Mouse (Mus musculus) cerebellum, adult 9-11 months (tissue): ENCODE data around the gene Ptgfrn.

ENCODE experiments used
- DNase-seq: peaks from one replicate; pipeline ENCODE4 v3.0.0; 2022

Ptgfrn gene

DNA sequence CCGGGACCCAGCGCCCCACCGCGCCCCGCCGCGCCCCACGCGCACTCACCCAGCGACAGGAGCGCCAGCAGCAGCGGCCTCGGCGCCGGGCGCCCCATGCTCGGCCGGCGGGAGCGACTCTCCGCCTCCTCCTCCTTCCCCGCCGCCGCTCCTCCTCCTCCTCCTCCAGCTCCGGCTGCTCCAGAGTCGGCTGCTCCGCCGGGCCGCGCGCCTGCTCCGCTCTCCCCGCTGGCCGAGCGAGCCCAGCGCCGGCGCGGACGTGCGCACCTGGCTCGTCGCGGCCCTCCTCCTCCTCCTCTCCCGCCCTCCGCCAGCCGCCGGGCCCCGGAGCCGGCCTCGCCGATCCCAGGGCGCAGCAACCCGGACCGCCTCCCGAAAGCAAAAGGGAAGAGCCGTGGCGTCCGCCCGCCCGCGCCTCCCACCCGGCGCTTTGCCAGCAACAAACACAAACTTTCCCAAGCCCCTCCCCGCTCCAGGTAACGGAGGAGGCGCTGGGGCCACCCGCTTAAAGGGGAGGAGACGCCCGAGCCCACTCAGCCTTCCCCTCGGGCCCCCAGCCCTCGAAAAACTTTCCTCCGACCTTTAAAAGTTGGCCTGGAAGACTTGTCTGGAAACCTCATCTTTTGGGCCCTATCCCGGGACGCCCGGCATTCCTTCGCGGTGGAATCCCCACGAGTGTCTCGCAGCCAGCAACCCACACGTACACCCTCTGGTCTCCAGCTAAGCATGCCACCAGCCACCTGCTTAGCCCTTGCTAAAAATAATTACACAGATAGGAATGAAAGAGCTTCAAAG, at the start of gene Ptgfrn:
Gene Ptgfrn (minus strand): TSS at position 236 of the 795 bp plus-strand sequence.
- peak; percentile 18 for DNase-seq

DNA sequence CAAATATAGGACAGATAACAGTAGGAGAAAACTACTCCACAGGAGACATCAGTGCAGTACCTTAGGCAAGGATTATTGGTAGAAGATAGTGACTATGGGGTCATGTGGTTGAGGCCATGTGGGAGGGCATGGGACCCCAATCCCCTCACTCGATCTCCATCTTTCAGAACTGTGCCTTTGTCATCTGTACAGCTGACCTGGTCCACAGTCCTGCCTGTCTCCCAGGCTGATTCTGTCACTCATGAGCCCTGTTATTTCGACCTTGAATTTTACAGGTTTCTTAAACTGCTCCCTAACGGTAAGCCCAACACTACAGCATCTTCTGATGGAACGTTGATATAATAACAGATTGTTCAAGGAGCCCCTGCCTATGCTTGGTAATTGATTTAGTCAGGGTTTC, 49.6 kb upstream of the Ptgfrn start:
- DNase-seq: no peak

DNA sequence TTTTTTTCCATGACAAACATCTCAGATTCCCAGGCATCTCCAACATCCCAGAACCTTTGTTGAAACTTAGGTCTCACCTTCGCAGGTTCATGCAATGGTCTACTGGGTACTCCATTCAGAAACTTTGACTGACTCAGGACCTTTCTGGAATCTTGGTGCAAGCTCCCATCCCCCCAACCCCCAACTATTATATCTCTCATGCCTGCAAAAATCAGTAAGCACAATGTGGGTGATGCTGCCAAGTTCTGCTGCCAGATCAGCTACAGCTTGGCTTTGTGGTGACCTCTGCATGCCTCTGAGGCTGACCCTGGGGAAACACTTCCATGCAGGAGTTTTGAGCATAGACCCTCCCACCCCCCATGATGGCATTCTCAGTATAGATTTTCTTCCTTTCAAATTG, 44.0 kb upstream of the Ptgfrn start:
- no peak for DNase-seq

DNA sequence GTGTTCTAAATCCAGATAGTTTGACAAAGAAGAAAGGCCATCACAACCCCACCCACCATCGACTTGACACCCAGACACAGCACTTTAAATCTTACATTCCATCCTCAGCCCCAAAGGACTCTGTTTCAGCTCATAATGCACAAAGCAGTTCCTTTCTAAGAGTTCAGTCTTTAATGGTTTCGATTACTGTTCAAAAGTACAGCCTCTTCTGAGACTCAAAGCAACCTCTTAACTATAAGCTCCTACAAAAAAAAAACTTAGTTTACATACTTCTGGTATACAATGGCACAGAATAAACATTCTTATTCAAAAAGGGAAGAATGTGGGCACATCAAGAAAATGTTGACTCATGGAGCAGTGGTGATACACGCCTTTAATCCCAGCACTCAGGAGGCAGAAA, 43.3 kb upstream of the Ptgfrn start:
- no peak for DNase-seq

DNA sequence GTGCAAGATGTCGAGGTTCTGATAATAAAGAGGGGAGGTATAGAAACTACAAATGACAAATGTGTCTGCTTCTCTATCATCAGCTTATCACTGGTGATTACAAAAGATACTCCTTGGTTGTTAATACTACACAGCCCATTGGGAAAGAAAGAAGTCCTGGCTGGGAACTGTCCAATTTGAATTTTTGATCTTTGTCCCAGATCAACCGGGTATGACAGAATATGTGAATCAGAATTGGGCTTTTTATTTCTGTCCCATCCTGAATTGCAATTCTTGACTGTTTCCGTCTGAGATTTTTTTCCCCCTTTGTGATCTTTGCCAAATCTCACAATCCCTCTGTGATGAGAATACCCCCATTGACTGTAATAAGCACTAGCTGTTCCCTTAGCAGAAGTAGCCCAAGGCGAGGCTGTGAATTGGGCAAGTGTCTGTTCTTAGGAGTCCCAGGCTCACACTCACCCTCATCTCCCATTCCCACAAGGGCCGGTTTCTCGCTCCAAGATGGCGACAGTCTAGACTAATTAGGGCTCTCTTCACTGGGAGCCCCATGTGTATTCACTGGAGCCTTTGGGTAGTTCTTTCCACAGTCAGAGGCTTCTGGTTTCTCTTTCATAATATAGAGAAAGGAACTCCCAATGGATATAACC, 36.2 kb upstream of the Ptgfrn start:
- DNase-seq: no peak

- no peak for DNase-seq
Observed at GRCm38 (mm10) chr3:101145292-101146046, 35.4 kb upstream of the Ptgfrn start.

GRCm38 (mm10) chr3:101144366-101144948, 34.4 kb upstream of the Ptgfrn start:
- DNase-seq: no peak

DNA sequence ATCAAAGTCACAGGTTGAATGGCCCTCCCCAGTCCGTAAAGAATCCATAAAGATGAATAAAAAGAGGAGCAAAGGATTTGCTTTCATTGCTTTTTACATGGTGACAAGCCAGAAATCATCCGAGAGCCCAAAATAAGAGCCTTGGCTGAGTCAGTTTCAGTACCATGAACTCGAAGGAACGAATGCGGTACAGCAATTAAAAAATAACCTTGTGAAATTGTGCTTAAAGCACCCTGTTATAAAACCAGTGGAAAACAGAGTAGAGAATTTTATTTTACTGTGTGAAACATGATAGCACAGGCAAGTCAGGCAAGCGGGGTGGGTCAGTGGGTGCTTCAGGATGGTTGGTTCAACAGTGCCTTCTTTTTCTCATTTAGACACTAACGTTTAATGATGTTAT, 33.4 kb upstream of the Ptgfrn start:
- DNase-seq: no peak

- no peak for DNase-seq
Observed at GRCm38 (mm10) chr3:101141864-101142263, 31.8 kb upstream of the Ptgfrn start.

DNA sequence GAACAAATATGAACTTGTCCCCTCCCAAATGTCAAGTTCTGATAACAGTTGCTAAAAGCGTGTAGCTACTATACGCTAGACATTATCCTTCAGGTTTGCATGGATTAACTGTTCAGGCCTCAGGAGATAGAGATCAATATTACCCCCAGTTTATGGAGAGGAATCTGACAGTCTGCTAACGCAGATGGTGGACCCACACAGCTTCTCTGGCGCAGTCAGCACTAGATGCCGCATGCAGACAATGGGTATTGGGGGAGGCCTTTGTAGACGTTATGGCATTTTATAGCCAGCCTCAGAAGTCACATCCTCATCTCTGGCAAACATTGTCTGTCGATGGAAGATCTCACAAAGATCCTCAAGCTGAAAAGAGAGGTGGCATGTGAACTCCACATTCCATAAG, 29.9 kb upstream of the Ptgfrn start:
- DNase-seq: no peak

DNA sequence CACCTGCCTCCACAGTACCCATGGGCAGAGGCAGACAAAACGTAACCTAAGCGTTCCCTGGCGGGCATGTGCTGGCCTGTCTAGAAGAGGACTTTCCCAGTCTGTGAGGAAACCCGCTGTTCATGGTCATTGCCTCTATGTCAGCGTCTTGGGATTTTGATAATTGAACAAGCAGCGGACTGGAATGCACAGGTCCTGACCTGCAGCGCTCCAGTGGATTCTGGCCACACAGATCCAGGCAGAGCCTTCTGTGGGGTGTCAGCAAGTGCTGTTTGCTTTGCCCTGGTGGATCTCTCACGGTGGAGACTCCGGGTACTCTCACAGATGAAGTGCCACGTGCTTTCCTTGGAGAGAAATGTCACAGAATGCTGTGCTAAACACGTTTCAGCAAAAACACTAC, 26.4 kb upstream of the Ptgfrn start:
- no peak for DNase-seq

GRCm38 (mm10) chr3:101134861-101135260, 24.8 kb upstream of the Ptgfrn start:
- DNase-seq: no peak

- no peak for DNase-seq
Observed at GRCm38 (mm10) chr3:101132981-101133380, 22.9 kb upstream of the Ptgfrn start.

GRCm38 (mm10) chr3:101131772-101132171, 21.7 kb upstream of the Ptgfrn start:
- DNase-seq: no peak

GRCm38 (mm10) chr3:101130526-101130925, 20.4 kb upstream of the Ptgfrn start:
- DNase-seq: no peak

DNA sequence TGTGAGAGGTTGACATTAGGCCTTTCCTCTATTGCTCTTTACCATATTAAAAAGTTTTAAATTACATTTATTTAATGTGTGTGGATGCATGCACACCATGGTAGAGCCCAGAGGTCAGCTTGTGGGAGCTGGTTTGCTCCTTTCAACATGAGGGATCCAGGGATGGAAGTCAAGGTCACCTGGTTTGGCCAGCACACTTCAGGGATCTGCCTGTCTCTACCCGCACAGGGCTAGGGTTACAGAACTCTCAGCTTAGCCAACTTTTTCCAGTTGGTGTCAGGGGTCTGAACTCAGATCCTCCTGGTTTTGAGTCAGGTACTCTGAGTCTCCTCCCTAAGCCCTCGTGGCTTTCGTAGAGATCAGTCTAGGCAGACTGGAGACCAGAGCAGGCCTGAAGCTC, 19.5 kb upstream of the Ptgfrn start:
- DNase-seq: no peak

GRCm38 (mm10) chr3:101129090-101129489, 19.0 kb upstream of the Ptgfrn start:
- DNase-seq: no peak

- DNase-seq: no peak
Observed at GRCm38 (mm10) chr3:101127766-101128165, 17.7 kb upstream of the Ptgfrn start.

- DNase-seq: no peak
Observed at GRCm38 (mm10) chr3:101124716-101125115, 14.6 kb upstream of the Ptgfrn start.

DNA sequence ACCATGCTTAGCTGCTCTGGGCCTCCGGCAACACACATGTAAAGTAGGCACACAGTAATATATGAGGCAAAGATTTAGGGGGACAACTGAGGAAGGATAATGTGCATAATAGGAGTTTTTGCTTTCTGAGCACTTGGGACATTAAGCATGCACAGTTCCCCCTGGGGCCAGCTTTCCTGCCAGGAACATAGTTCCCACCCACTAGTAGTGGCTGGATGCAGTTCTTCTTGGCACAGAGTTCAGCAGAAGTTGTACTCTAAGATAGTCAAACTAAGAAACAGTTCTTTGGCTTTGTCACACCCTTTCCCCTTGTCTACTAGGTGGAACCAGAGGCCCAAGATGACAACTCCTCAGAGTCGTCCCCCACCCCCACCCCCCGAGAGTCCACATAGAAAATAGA, 12.4 kb upstream of the Ptgfrn start:
- no peak for DNase-seq

GRCm38 (mm10) chr3:101117774-101118173, 7.7 kb upstream of the Ptgfrn start:
- no peak for DNase-seq

DNA sequence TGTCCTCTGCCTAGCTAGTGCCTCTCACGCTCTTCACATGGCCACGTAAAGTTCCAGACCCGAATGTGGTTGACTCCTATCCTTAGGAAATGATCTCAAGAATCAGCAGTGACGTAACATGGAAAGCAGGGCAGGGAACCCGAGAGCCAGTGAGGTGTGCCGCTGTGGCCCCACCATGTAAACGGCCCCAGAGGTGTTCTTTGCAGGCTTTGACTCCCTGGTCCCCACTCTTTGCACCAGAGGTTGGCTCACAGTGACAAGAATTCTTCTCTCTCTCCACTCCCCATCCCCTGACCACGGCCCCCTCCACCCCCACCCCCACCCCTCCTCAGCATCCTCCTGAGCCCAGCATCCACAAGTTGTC, 7.3 kb upstream of the Ptgfrn start:
- no peak for DNase-seq
